15 mouse cellular contexts compared by ENCODE assay signal in the genomic region with DNA sequence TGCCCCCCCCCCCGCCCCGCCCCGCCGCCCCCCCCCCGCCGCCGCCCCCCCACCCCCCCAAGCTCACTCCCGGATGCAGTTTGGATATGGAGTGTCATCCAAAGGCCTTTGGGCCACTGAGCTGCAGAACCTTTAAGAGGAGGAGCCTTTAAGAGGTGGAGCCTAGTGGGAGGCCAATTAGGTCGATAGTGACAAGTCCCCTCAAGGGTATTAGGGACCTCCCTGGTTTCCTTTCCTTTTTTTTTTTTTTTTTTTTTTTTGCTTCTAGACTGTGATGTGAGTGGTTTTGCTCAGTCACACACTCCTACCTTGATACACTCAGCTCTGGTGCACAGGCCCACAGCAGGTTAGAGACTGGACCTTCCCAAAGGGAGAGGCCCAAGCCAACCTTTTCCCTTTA.
DNase-seq lines count a peak whose midpoint lies in the region; ATAC-seq lines count a peak whose summit lies in the region.
"Had no signal": no experiment of that assay in that cellular context is flagged by ENCODE, and none has a peak within 500 bp of the region (broad histone marks: within the 10 kb centered on the region; RNA-seq: fewer than 3 reads in every experiment).

No protein-coding gene starts in this region.

- 0 out of 2 replicates have a peak overlapping the region, but pooled peaks have one; percentile 36 for H3K4me2 ChIP-seq in embryonic facial prominence, embryonic 12.5 days (replicated peaks)
- peak overlapping the region; percentile 52; the same call in 1 of the 2 replicates for H3K4me2 ChIP-seq in midbrain, embryonic 12.5 days (replicated peaks)
- no peak overlapping the region for H3K4me2 ChIP-seq in midbrain, embryonic 13.5 days (replicated peaks)

- H3K9me3 ChIP-seq in embryonic facial prominence, embryonic 12.5 days, result peaks cover 4% of the 10 kb centered on the region; the same call in 1 of the 2 replicates
- H3K9me3 ChIP-seq in embryonic facial prominence, embryonic 10.5 days, result peaks cover 19% of the 10 kb centered on the region; the same call in 1 of the 2 replicates
- H3K9me3 ChIP-seq in midbrain, embryonic 12.5 days, result peaks cover 21% of the 10 kb centered on the region
- H3K9me3 ChIP-seq in midbrain, embryonic 13.5 days, result peaks cover 20% of the 10 kb centered on the region

- WGBS in embryonic facial prominence, embryonic 12.5 days, result 3% methylated on average over 8 of the region's 9 CpGs
- WGBS in embryonic facial prominence, embryonic 10.5 days, result 0% methylated on average over 9 of the region's 9 CpGs
- WGBS in midbrain, embryonic 12.5 days, result 0% methylated on average over 5 of the region's 9 CpGs
- 2% methylated on average over 6 of the region's 9 CpGs for WGBS in midbrain, embryonic 13.5 days

- ATAC-seq in embryonic facial prominence, embryonic 12.5 days (ENCODE audit: insufficient number of reproducible peaks, insufficient read depth, low FRiP score, low TSS enrichment), result no peak
- ATAC-seq in midbrain, embryonic 12.5 days (ENCODE audit: low FRiP score, low read depth), result no peak
- no peak for ATAC-seq in midbrain, embryonic 13.5 days
- ATAC-seq in hematopoietic stem cell, adult 5-6 weeks (replicated peaks in 1 of 2; ENCODE audit: insufficient read depth in 1 of 2, low FRiP score in 2 of 2, low TSS enrichment in 1 of 2, low read depth in 1 of 2, poor library complexity in 2 of 2, severe bottlenecking in 2 of 2), result peak; percentile 61 to 64; a peak in 3 of 4 replicates
- ATAC-seq: lung, postnatal 0 days had no signal

- peaks cover 31% of the 10 kb centered on the region for H3K27me3 ChIP-seq in embryonic facial prominence, embryonic 12.5 days
- peaks cover 82% of the 10 kb centered on the region for H3K27me3 ChIP-seq in embryonic facial prominence, embryonic 10.5 days (replicated peaks; ENCODE audit: low read depth, poor library complexity, severe bottlenecking)
- peaks cover 49% of the 10 kb centered on the region for H3K27me3 ChIP-seq in midbrain, embryonic 12.5 days
- peaks cover 35% of the 10 kb centered on the region for H3K27me3 ChIP-seq in midbrain, embryonic 13.5 days
- no peaks in the 10 kb centered on the region; the same call in 1 of the 2 replicates for H3K27me3 ChIP-seq in splenic B cell, adult 2 months (ENCODE audit: control insufficient read depth, insufficient read depth, low read length, poor library complexity, severe bottlenecking)

- no peak overlapping the region for H3K4me3 ChIP-seq in embryonic facial prominence, embryonic 12.5 days
- no peak overlapping the region for H3K4me3 ChIP-seq in embryonic facial prominence, embryonic 10.5 days
- no peak overlapping the region for H3K4me3 ChIP-seq in midbrain, embryonic 12.5 days
- H3K4me3 ChIP-seq in midbrain, embryonic 13.5 days (replicated peaks), result no peak overlapping the region
- H3K4me3 ChIP-seq: myocyte had no signal

- peaks cover 6% of the 10 kb centered on the region; the same call in 1 of the 2 replicates for H3K4me1 ChIP-seq in embryonic facial prominence, embryonic 12.5 days
- H3K4me1 ChIP-seq in embryonic facial prominence, embryonic 10.5 days, result peaks cover 9% of the 10 kb centered on the region
- H3K4me1 ChIP-seq in midbrain, embryonic 12.5 days, result peaks cover 17% of the 10 kb centered on the region
- peaks cover 16% of the 10 kb centered on the region for H3K4me1 ChIP-seq in midbrain, embryonic 13.5 days (replicated peaks)

- H3K36me3 ChIP-seq in embryonic facial prominence, embryonic 12.5 days, result no peaks in the 10 kb centered on the region
- no peaks in the 10 kb centered on the region for H3K36me3 ChIP-seq in embryonic facial prominence, embryonic 10.5 days (replicated peaks)
- no peaks in the 10 kb centered on the region for H3K36me3 ChIP-seq in midbrain, embryonic 12.5 days
- 0 out of 2 replicates have a peak, but pooled peaks cover 5% of the 10 kb centered on the region for H3K36me3 ChIP-seq in midbrain, embryonic 13.5 days
- no peaks in the 10 kb centered on the region for H3K36me3 ChIP-seq in splenic B cell, adult 2 months (ENCODE audit: control insufficient read depth, insufficient read depth, low read length, poor library complexity, severe bottlenecking)
- H3K36me3 ChIP-seq: G1E had no signal

- no peak for DNase-seq in embryonic facial prominence, embryonic 10.5 days (ENCODE audit: low spot score)
- peak; percentile 65 for DNase-seq in splenic B cell, adult 2 months (ENCODE audit: low read depth, low spot score)
- DNase-seq in adrenal gland, adult 2 months, result no peak
- DNase-seq in gastrocnemius, adult 8-10 months (ENCODE audit: low spot score in 2 of 2), result no peak
- DNase-seq: cerebellum, adult 11-12 months; heart, postnatal 14 days; kidney, postnatal 14 days had no signal

- H3K9ac ChIP-seq in embryonic facial prominence, embryonic 12.5 days, result no peak overlapping the region
- no peak overlapping the region for H3K9ac ChIP-seq in midbrain, embryonic 12.5 days (replicated peaks)
- no peak overlapping the region for H3K9ac ChIP-seq in midbrain, embryonic 13.5 days (replicated peaks)

- H3K27ac ChIP-seq in embryonic facial prominence, embryonic 12.5 days, result no peak overlapping the region
- H3K27ac ChIP-seq in embryonic facial prominence, embryonic 10.5 days (replicated peaks), result no peak overlapping the region
- peak overlapping the region; percentile 60; the same call in 1 of the 2 replicates for H3K27ac ChIP-seq in midbrain, embryonic 12.5 days (replicated peaks)
- H3K27ac ChIP-seq in midbrain, embryonic 13.5 days, result no peak overlapping the region
- H3K27ac ChIP-seq: left cerebral cortex, adult 2 months had no signal

Comparison
In these comparisons a context has a peak if more than half of its experiments do, and no peak if none do; other contexts are left out.
1. ATAC-seq: peak in hematopoietic stem cell, adult 5-6 weeks (2 of 2); none in embryonic facial prominence, embryonic 12.5 days (single experiment), midbrain, embryonic 12.5 days (single experiment) and midbrain, embryonic 13.5 days (single experiment).